Mouse (Mus musculus): Measurements from ENCODE around the gene Fbxl15.

Fbxl15 gene

GRCm38 (mm10) chr19:46347936-46348668, 20.1 kb downstream of the Fbxl15 start:
- no peak for DNase-seq (ENCODE audit: low read depth, low spot score)

GRCm38 (mm10) chr19:46348761-46349458, 20.9 kb downstream of the Fbxl15 start:
- DNase-seq (ENCODE audit: low read depth, low spot score), result peak; percentile 86

- DNase-seq (ENCODE audit: low read depth, low spot score), result no peak
Observed at GRCm38 (mm10) chr19:46349550-46349949, 21.6 kb downstream of the Fbxl15 start.

GRCm38 (mm10) chr19:46350168-46350932, 22.4 kb downstream of the Fbxl15 start, which contains the start of gene 2310034G01Rik:
2310034G01Rik (minus strand) TSS chr19:46350302.
- DNase-seq (ENCODE audit: low read depth, low spot score), result no peak

- DNase-seq (ENCODE audit: low read depth, low spot score), result peak; percentile 96
Observed at GRCm38 (mm10) chr19:46356701-46357138, 28.7 kb downstream of the Fbxl15 start.

- DNase-seq (ENCODE audit: low read depth, low spot score), result peak; percentile 59
Observed at GRCm38 (mm10) chr19:46357344-46358280, 29.6 kb downstream of the Fbxl15 start.

- DNase-seq (ENCODE audit: low read depth, low spot score), result peak; percentile 76
Observed at GRCm38 (mm10) chr19:46358381-46358780, 30.4 kb downstream of the Fbxl15 start.

GRCm38 (mm10) chr19:46362104-46362503, 34.1 kb downstream of the Fbxl15 start:
- DNase-seq (ENCODE audit: low read depth, low spot score), result no peak

- peak; percentile 27 for DNase-seq (ENCODE audit: low read depth, low spot score)
Observed at GRCm38 (mm10) chr19:46363294-46364009, 35.5 kb downstream of the Fbxl15 start.

- no peak for DNase-seq (ENCODE audit: low read depth, low spot score)
Observed at GRCm38 (mm10) chr19:46367798-46368590, 40.0 kb downstream of the Fbxl15 start.

GRCm38 (mm10) chr19:46369204-46369603, 41.2 kb downstream of the Fbxl15 start:
- peak; percentile 28 for DNase-seq (ENCODE audit: low read depth, low spot score)

- peak; percentile 67 for DNase-seq (ENCODE audit: low read depth, low spot score)
Observed at GRCm38 (mm10) chr19:46374477-46375088, 46.6 kb downstream of the Fbxl15 start.

- DNase-seq (ENCODE audit: low read depth, low spot score), result no peak
Observed at GRCm38 (mm10) chr19:46375489-46375888, 47.5 kb downstream of the Fbxl15 start.

GRCm38 (mm10) chr19:46375891-46376290, 47.9 kb downstream of the Fbxl15 start:
- no peak for DNase-seq (ENCODE audit: low read depth, low spot score)
